Comparison of ENCODE assay signal across 13 mouse cellular contexts in the genomic region with DNA sequence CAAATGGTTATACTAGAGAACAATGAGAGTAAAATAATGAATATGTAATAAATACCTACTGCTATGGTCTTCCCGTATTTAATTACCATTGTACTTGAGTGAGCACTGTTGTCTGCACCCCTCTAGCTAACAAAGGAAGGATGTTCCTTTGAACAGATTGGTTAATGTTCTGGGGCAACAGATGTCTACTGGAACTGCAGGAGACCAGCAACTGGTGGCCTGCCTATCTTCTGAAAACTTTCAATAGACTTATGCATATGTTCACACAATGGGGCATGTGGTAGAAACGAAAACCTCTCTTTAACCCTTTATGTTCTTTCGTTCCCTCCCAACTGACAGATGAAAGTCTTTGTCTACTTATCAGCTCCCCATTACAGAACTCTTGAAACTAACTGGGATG. TPM values are rescaled to one million over a fixed set of nuclear protein-coding genes. Genes with fewer than 3 reads are reported as not detected.
DNase-seq lines count a peak whose midpoint lies in the region; ATAC-seq and TF ChIP-seq lines count a peak whose summit lies in the region.
"Had no signal": no experiment of that assay in that cellular context is flagged by ENCODE, and none has a peak within 500 bp of the region (broad histone marks: within the 10 kb centered on the region; RNA-seq: fewer than 3 reads in every experiment).

No protein-coding gene starts in this region.

- H3K4me3 ChIP-seq in heart, postnatal 0 days (ENCODE audit: low read depth, low read length), result no peak overlapping the region
- H3K4me3 ChIP-seq in heart, embryonic 10.5 days, result no peak overlapping the region
- peak overlapping the region; percentile 36 for H3K4me3 ChIP-seq in forebrain, embryonic 15.5 days
- H3K4me3 ChIP-seq: erythroblast, embryonic 14.5 days had no signal

- H3K4me2 ChIP-seq in heart, postnatal 0 days (ENCODE audit: low read depth, low read length), result no peak overlapping the region
- peak overlapping the region; percentile 44 for H3K4me2 ChIP-seq in forebrain, embryonic 15.5 days (replicated peaks)

- no peaks in the 10 kb centered on the region for H3K36me3 ChIP-seq in heart, postnatal 0 days (replicated peaks; ENCODE audit: control insufficient read depth, insufficient read depth, low read length)
- H3K36me3 ChIP-seq in heart, embryonic 10.5 days, result peaks cover 5% of the 10 kb centered on the region; the same call in 1 of the 2 replicates
- H3K36me3 ChIP-seq in forebrain, embryonic 15.5 days, result no peaks in the 10 kb centered on the region; the same call in 1 of the 2 replicates

- no peaks in the 10 kb centered on the region for H3K27me3 ChIP-seq in heart, postnatal 0 days (ENCODE audit: control insufficient read depth, insufficient read depth, low read length)
- H3K27me3 ChIP-seq in heart, embryonic 10.5 days (ENCODE audit: insufficient read depth, poor library complexity, severe bottlenecking), result no peaks in the 10 kb centered on the region
- no peaks in the 10 kb centered on the region for H3K27me3 ChIP-seq in forebrain, embryonic 15.5 days

- no peak for DNase-seq in heart, postnatal 0 days (ENCODE audit: low spot score)
- DNase-seq in heart, embryonic 10.5 days (ENCODE audit: low spot score), result no peak
- DNase-seq in mesoderm, embryonic 11.5 days (ENCODE audit: low read depth, low spot score), result peak; percentile 51
- DNase-seq in retina, embryonic 14.5 days (ENCODE audit: low spot score), result peak; percentile 77
- DNase-seq in kidney, postnatal 36 days, result no peak
- no peak for DNase-seq in thymus, postnatal 25 days
- DNase-seq in frontal cortex, postnatal 10 days (ENCODE audit: low spot score in 2 of 2), result no peak
- DNase-seq: cerebellum, adult 9-11 months; kidney, adult 2 months; thymus, postnatal 4 days had no signal

- no peak for TF ChIP-seq EP300 in heart, postnatal 0 days (IDR thresholded peaks at IDR 0.05; ENCODE audit: low read depth)

- H3K9ac ChIP-seq in heart, postnatal 0 days (replicated peaks; ENCODE audit: low read depth, low read length), result no peak overlapping the region
- peak overlapping the region; percentile 31 for H3K9ac ChIP-seq in forebrain, embryonic 15.5 days (replicated peaks)
- H3K9ac ChIP-seq: liver, embryonic 14.5 days had no signal

- H3K27ac ChIP-seq in heart, postnatal 0 days (ENCODE audit: low read depth), result peak overlapping the region; percentile 62; the same call in 1 of the 2 replicates
- no peak overlapping the region for H3K27ac ChIP-seq in heart, embryonic 10.5 days
- peak overlapping the region; percentile 90 for H3K27ac ChIP-seq in forebrain, embryonic 15.5 days (replicated peaks)
- H3K27ac ChIP-seq: liver, embryonic 14.5 days had no signal

- ATAC-seq in heart, postnatal 0 days (ENCODE audit: insufficient read depth, low read depth), result no peak
- no peak for ATAC-seq in forebrain, embryonic 15.5 days (replicated peaks)

- H3K9me3 ChIP-seq in heart, postnatal 0 days (replicated peaks; ENCODE audit: control insufficient read depth, low read length), result no peaks in the 10 kb centered on the region
- no peaks in the 10 kb centered on the region for H3K9me3 ChIP-seq in heart, embryonic 10.5 days
- no peaks in the 10 kb centered on the region for H3K9me3 ChIP-seq in forebrain, embryonic 15.5 days

- peaks cover 5% of the 10 kb centered on the region; the same call in 1 of the 2 replicates for H3K4me1 ChIP-seq in heart, postnatal 0 days (ENCODE audit: control insufficient read depth, insufficient read depth)
- 0 out of 2 replicates have a peak, but pooled peaks cover 1% of the 10 kb centered on the region for H3K4me1 ChIP-seq in heart, embryonic 10.5 days
- H3K4me1 ChIP-seq in forebrain, embryonic 15.5 days, result peaks cover 51% of the 10 kb centered on the region

- no peak for TF ChIP-seq CTCF in heart, postnatal 0 days (IDR thresholded peaks at IDR 0.05; ENCODE audit: low read depth)

- WGBS in heart, postnatal 0 days, result 57% methylated on average over 3 of the region's 3 CpGs
- 71% methylated on average over 3 of the region's 3 CpGs for WGBS in heart, embryonic 10.5 days
- WGBS in forebrain, embryonic 15.5 days, result 5% methylated on average over 3 of the region's 3 CpGs

RNA-seq across cellular contexts. Expression of a gene that starts 20.1 kb away (rescaled TPM):
- total RNA-seq in heart, postnatal 0 days (2014; rRNA removed; ENCODE audit: low replicate concordance), result 5.8 and 9.8 TPM in 2 replicates
- 1.8 and 1.9 TPM in 2 replicates for polyA plus RNA-seq in heart, postnatal 0 days (2015; fragmentation: Nextera tagmentation; extraction: Ambion mirVana)
- 2.5 and 2.6 TPM in 2 replicates for polyA plus RNA-seq in heart, embryonic 10.5 days (2016; fragmentation: Nextera tagmentation; extraction: Ambion mirVana)
- polyA plus RNA-seq in forebrain, embryonic 15.5 days (2015; fragmentation: Nextera tagmentation; extraction: Ambion mirVana), result 7.2 TPM in 2 replicates
- polyA plus RNA-seq: erythroblast, embryonic 14.5 days had no signal

Comparison
In these comparisons a context has a peak if more than half of its experiments do, and no peak if none do; other contexts are left out.
1. DNase-seq: peak in mesoderm, embryonic 11.5 days (single experiment) and retina, embryonic 14.5 days (single experiment); none in heart, postnatal 0 days (single experiment), heart, embryonic 10.5 days (single experiment), kidney, postnatal 36 days (0 of 2), thymus, postnatal 25 days (single experiment) and frontal cortex, postnatal 10 days (0 of 2).